Mouse (Mus musculus): ENCODE results near the gene Gemin5. TPM values are rescaled to one million over a fixed set of nuclear protein-coding genes. Genes with fewer than 3 reads are reported as not detected.
"Not testable (repeated sequence)": the region's sequence is repeated elsewhere in the genome, so short reads cannot be mapped to it uniquely, and the experiment has no call there.

Gene Gemin5
- 21.0 and 32.0 TPM in 2 replicates for polyA plus RNA-seq (2014; fragmentation: Nextera tagmentation; extraction: Ambion mirVana)

GRCm38 (mm10) chr11:58168167-58168915 is at the start of gene Gemin5:
Gene Gemin5, minus strand, starts transcription at chr11:58168539.
- H3K4me1 ChIP-seq (replicated peaks; ENCODE audit: control insufficient read depth, insufficient read depth, low read length): no peaks in the 10 kb centered on the region; the same call in 1 of the 2 replicates
- WGBS: 1% methylated on average over 67 of the region's 71 CpGs
- peak; percentile 93 for DNase-seq (ENCODE audit: low spot score)
- H3K9ac ChIP-seq (ENCODE audit: low read depth, low read length): peak within 1 kb of the TSS; percentile 71
- H3K27me3 ChIP-seq (ENCODE audit: control insufficient read depth, insufficient read depth, low read length): no peaks in the 10 kb centered on the region
- ATAC-seq (ENCODE audit: low FRiP score): peak; percentile 82
- peak within 1 kb of the TSS; percentile 76 for H3K4me2 ChIP-seq (replicated peaks; ENCODE audit: low read depth, low read length)
- peaks cover 3% of the 10 kb centered on the region; the same call in 1 of the 2 replicates for H3K36me3 ChIP-seq (ENCODE audit: control insufficient read depth, insufficient read depth, low read length)
- peak within 1 kb of the TSS; percentile 72 for H3K4me3 ChIP-seq (ENCODE audit: low read depth, low read length)
- no peaks in the 10 kb centered on the region for H3K9me3 ChIP-seq (ENCODE audit: control insufficient read depth, low read length)
- H3K27ac ChIP-seq (ENCODE audit: low read depth, low read length): no peak within 1 kb of the TSS

GRCm38 (mm10) chr11:58216823-58217222 is 48.5 kb upstream of the Gemin5 start:
- H3K9me3 ChIP-seq (ENCODE audit: control insufficient read depth, low read length): no peaks in the 10 kb centered on the region
- no peak overlapping the region for H3K4me3 ChIP-seq (ENCODE audit: low read depth, low read length)
- WGBS: 93% methylated on average over 6 of the region's 6 CpGs
- H3K36me3 ChIP-seq (ENCODE audit: control insufficient read depth, insufficient read depth, low read length): no peaks in the 10 kb centered on the region
- H3K4me2 ChIP-seq (replicated peaks; ENCODE audit: low read depth, low read length): no peak overlapping the region
- H3K27me3 ChIP-seq (ENCODE audit: control insufficient read depth, insufficient read depth, low read length): no peaks in the 10 kb centered on the region
- no peak overlapping the region for H3K27ac ChIP-seq (ENCODE audit: low read depth, low read length)
- DNase-seq (ENCODE audit: low spot score): no peak
- H3K4me1 ChIP-seq (replicated peaks; ENCODE audit: control insufficient read depth, insufficient read depth, low read length): no peaks in the 10 kb centered on the region
- ATAC-seq (ENCODE audit: low FRiP score): no peak
- H3K9ac ChIP-seq (ENCODE audit: low read depth, low read length): no peak overlapping the region

GRCm38 (mm10) chr11:58215814-58216213 is 47.5 kb upstream of the Gemin5 start:
- Histone ChIP-seq H3K27ac (ENCODE audit: low read depth, low read length) (no peak overlapping the region), H3K4me3 (ENCODE audit: low read depth, low read length) (no peak overlapping the region), H3K9ac (ENCODE audit: low read depth, low read length) (no peak overlapping the region), H3K9me3 (ENCODE audit: control insufficient read depth, low read length) (no peaks in the 10 kb centered on the region), H3K36me3 (ENCODE audit: control insufficient read depth, insufficient read depth, low read length) (no peaks in the 10 kb centered on the region), H3K4me2 (replicated peaks; ENCODE audit: low read depth, low read length) (no peak overlapping the region), H3K27me3 (ENCODE audit: control insufficient read depth, insufficient read depth, low read length) (no peaks in the 10 kb centered on the region), H3K4me1 (replicated peaks; ENCODE audit: control insufficient read depth, insufficient read depth, low read length) (no peaks in the 10 kb centered on the region)
- 88% methylated on average over 5 of the region's 5 CpGs for WGBS
- no peak for DNase-seq (ENCODE audit: low spot score)
- ATAC-seq (ENCODE audit: low FRiP score): no peak

GRCm38 (mm10) chr11:58215049-58215430 is 46.7 kb upstream of the Gemin5 start:
- H3K27me3 ChIP-seq (ENCODE audit: control insufficient read depth, insufficient read depth, low read length); H3K9me3 ChIP-seq (ENCODE audit: control insufficient read depth, low read length); ATAC-seq (ENCODE audit: low FRiP score); H3K4me2 ChIP-seq (replicated peaks; ENCODE audit: low read depth, low read length); H3K27ac ChIP-seq (ENCODE audit: low read depth, low read length); H3K9ac ChIP-seq (ENCODE audit: low read depth, low read length); H3K36me3 ChIP-seq (ENCODE audit: control insufficient read depth, insufficient read depth, low read length); H3K4me1 ChIP-seq (replicated peaks; ENCODE audit: control insufficient read depth, insufficient read depth, low read length); DNase-seq (ENCODE audit: low spot score); H3K4me3 ChIP-seq (ENCODE audit: low read depth, low read length): not testable (repeated sequence)
- WGBS: 44% methylated on average over 1 of the region's 3 CpGs

- Histone ChIP-seq H3K9me3 (ENCODE audit: control insufficient read depth, low read length) (no peaks in the 10 kb centered on the region), H3K27ac (ENCODE audit: low read depth, low read length) (no peak overlapping the region), H3K4me1 (replicated peaks; ENCODE audit: control insufficient read depth, insufficient read depth, low read length) (no peaks in the 10 kb centered on the region), H3K4me2 (replicated peaks; ENCODE audit: low read depth, low read length) (peak overlapping the region; percentile 26), H3K9ac (ENCODE audit: low read depth, low read length) (no peak overlapping the region), H3K27me3 (ENCODE audit: control insufficient read depth, insufficient read depth, low read length) (no peaks in the 10 kb centered on the region), H3K4me3 (ENCODE audit: low read depth, low read length) (no peak overlapping the region), H3K36me3 (ENCODE audit: control insufficient read depth, insufficient read depth, low read length) (no peaks in the 10 kb centered on the region)
- DNase-seq (ENCODE audit: low spot score) (peak; percentile 43), ATAC-seq (ENCODE audit: low FRiP score) (no peak)
- 43% methylated on average over 17 of the region's 17 CpGs for WGBS
Observed at GRCm38 (mm10) chr11:58214391-58215048, 46.2 kb upstream of the Gemin5 start.

GRCm38 (mm10) chr11:58213673-58214342 is 45.5 kb upstream of the Gemin5 start:
- H3K27me3 ChIP-seq (ENCODE audit: control insufficient read depth, insufficient read depth, low read length): no peaks in the 10 kb centered on the region
- no peak overlapping the region for H3K9ac ChIP-seq (ENCODE audit: low read depth, low read length)
- ATAC-seq (ENCODE audit: low FRiP score) (no peak), DNase-seq (ENCODE audit: low spot score) (no peak)
- no peak overlapping the region for H3K4me2 ChIP-seq (replicated peaks; ENCODE audit: low read depth, low read length)
- no peaks in the 10 kb centered on the region for H3K4me1 ChIP-seq (replicated peaks; ENCODE audit: control insufficient read depth, insufficient read depth, low read length)
- no peak overlapping the region for H3K4me3 ChIP-seq (ENCODE audit: low read depth, low read length)
- no peak overlapping the region for H3K27ac ChIP-seq (ENCODE audit: low read depth, low read length)
- 84% methylated on average over 7 of the region's 7 CpGs for WGBS
- no peaks in the 10 kb centered on the region for H3K36me3 ChIP-seq (ENCODE audit: control insufficient read depth, insufficient read depth, low read length)
- no peaks in the 10 kb centered on the region for H3K9me3 ChIP-seq (ENCODE audit: control insufficient read depth, low read length)

- no peaks in the 10 kb centered on the region for H3K9me3 ChIP-seq (ENCODE audit: control insufficient read depth, low read length)
- H3K36me3 ChIP-seq (ENCODE audit: control insufficient read depth, insufficient read depth, low read length): no peaks in the 10 kb centered on the region
- no peak overlapping the region for H3K4me3 ChIP-seq (ENCODE audit: low read depth, low read length)
- ATAC-seq (ENCODE audit: low FRiP score) (no peak), DNase-seq (ENCODE audit: low spot score) (no peak)
- WGBS: 17% methylated on average over 2 of the region's 2 CpGs
- H3K27me3 ChIP-seq (ENCODE audit: control insufficient read depth, insufficient read depth, low read length): no peaks in the 10 kb centered on the region
- no peak overlapping the region for H3K27ac ChIP-seq (ENCODE audit: low read depth, low read length)
- H3K9ac ChIP-seq (ENCODE audit: low read depth, low read length): no peak overlapping the region
- H3K4me2 ChIP-seq (replicated peaks; ENCODE audit: low read depth, low read length): no peak overlapping the region
- no peaks in the 10 kb centered on the region for H3K4me1 ChIP-seq (replicated peaks; ENCODE audit: control insufficient read depth, insufficient read depth, low read length)
Observed at GRCm38 (mm10) chr11:58211682-58212067, 43.3 kb upstream of the Gemin5 start.

GRCm38 (mm10) chr11:58211062-58211681 is 42.8 kb upstream of the Gemin5 start:
- no peaks in the 10 kb centered on the region for H3K36me3 ChIP-seq (ENCODE audit: control insufficient read depth, insufficient read depth, low read length)
- H3K4me3 ChIP-seq (ENCODE audit: low read depth, low read length): no peak overlapping the region
- no peaks in the 10 kb centered on the region for H3K4me1 ChIP-seq (replicated peaks; ENCODE audit: control insufficient read depth, insufficient read depth, low read length)
- no peak for ATAC-seq (ENCODE audit: low FRiP score)
- no peak overlapping the region for H3K4me2 ChIP-seq (replicated peaks; ENCODE audit: low read depth, low read length)
- H3K27ac ChIP-seq (ENCODE audit: low read depth, low read length): no peak overlapping the region
- 28% methylated on average over 9 of the region's 9 CpGs for WGBS
- no peaks in the 10 kb centered on the region for H3K9me3 ChIP-seq (ENCODE audit: control insufficient read depth, low read length)
- no peaks in the 10 kb centered on the region for H3K27me3 ChIP-seq (ENCODE audit: control insufficient read depth, insufficient read depth, low read length)
- no peak for DNase-seq (ENCODE audit: low spot score)
- H3K9ac ChIP-seq (ENCODE audit: low read depth, low read length): no peak overlapping the region
